Mouse (Mus musculus) liver, embryonic 16.5 days (tissue): ENCODE measurements around the gene Lactb. TPM values are rescaled to one million over a fixed set of nuclear protein-coding genes. Genes with fewer than 3 reads are reported as not detected.

Experiments
- ATAC-seq: fragments of 200-750 bp; cut with Nextera tagmentation; 2 replicates; pipeline ENCODE4 v1.8.0; 2017; ENCODE audit warnings: low read depth, mild to moderate bottlenecking, moderate number of reproducible peaks, moderate library complexity
- H3K27ac ChIP-seq: fragments of 300-500 bp; sonication (generic); 2 replicates; pipeline ENCODE4 v1.5.1; 2014; ENCODE audit warnings: mild to moderate bottlenecking, low read length
- H3K27me3 ChIP-seq: fragments of 300-500 bp; sonication (generic); 2 replicates; pipeline ENCODE4 v1.6.1; 2014; ENCODE audit warnings: low read depth, low read length, mixed read lengths; ENCODE audit not compliant: control insufficient read depth, insufficient read depth
- H3K36me3 ChIP-seq: fragments of 300-500 bp; sonication (generic); 2 replicates; pipeline ENCODE4 v1.6.1; 2014; ENCODE audit warnings: mild to moderate bottlenecking; ENCODE audit not compliant: control insufficient read depth, insufficient read depth
- H3K4me1 ChIP-seq: fragments of 300-500 bp; sonication (generic); 2 replicates; pipeline ENCODE4 v1.6.1; 2014; ENCODE audit warnings: low read depth, low read length, mixed read lengths; ENCODE audit not compliant: control insufficient read depth
- H3K4me2 ChIP-seq: fragments of 300-500 bp; sonication (generic); 2 replicates; pipeline ENCODE4 v1.6.1; 2014; ENCODE audit warnings: low read depth, low read length, mixed read lengths
- H3K4me3 ChIP-seq: fragments of 300-500 bp; sonication (generic); 2 replicates; pipeline ENCODE4 v1.5.1; 2014; ENCODE audit warnings: low read depth, mild to moderate bottlenecking, low read length
- H3K9ac ChIP-seq: fragments of 300-500 bp; sonication (generic); 2 replicates; pipeline ENCODE4 v1.6.1; 2014; ENCODE audit warnings: low read depth, low read length
- H3K9me3 ChIP-seq: fragments of 300-500 bp; sonication (generic); replicated peaks from 2 replicates; pipeline ENCODE4 v1.6.1; 2016; ENCODE audit warnings: low read length; ENCODE audit not compliant: control insufficient read depth
- WGBS: fragments of 180-500 bp; shearing (Covaris S2); extraction: QIAGEN DNeasy Blood & Tissue Kit; methylation state at CpG from one replicate; pipeline ENCODE4 v1.1.7; 2014; ENCODE audit not compliant: insufficient replicate concordance; 5-methylcytosine and 5-hydroxymethylcytosine counted together
- polyA plus RNA-seq: library from polyadenylated mRNA; unstranded; fragments of >200 nt; fragmentation: Nextera tagmentation; extraction: Ambion mirVana; gene quantifications from 2 replicates; pipeline ENCODE4 v1.2.1, GENCODE M21; 2015

Gene Lactb
- polyA plus RNA-seq, 1 experiment from 2014 or later: 4.4 TPM

DNA sequence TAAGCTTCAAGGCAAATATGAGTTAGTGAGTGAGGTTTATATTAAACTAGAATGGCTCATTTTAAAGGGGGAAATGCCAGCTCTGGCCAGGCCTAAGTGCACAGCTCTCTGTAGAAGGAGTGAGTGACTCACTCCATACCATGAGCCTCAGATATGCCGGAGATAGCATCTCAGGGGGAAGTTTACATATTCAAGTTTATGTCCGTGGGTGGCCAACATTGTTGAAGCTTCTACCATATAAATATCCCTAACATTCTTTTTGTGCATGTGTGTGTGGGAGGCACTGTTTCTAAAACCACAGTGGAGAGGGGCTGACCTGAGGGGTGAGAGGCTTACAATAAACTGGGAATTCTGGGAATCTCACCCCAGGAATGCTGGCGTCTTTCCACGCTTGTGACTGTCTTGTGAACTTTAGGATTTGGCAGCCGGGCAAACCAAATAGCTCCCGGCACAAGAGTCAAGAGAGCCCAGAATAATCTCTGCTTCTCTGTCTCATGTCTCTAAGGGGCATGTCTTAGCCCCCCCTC, 13.7 kb upstream of the Lactb start:
- no peaks in the 10 kb centered on the region for H3K36me3 ChIP-seq
- peak overlapping the region; percentile 48 for H3K9ac ChIP-seq
- no peaks in the 10 kb centered on the region for H3K9me3 ChIP-seq
- H3K4me1 ChIP-seq: peaks cover 44% of the 10 kb centered on the region
- H3K27me3 ChIP-seq: no peaks in the 10 kb centered on the region
- H3K27ac ChIP-seq: peak overlapping the region; percentile 79
- H3K4me3 ChIP-seq: peak overlapping the region; percentile 23
- WGBS: 43% methylated on average over 6 of the region's 6 CpGs
- H3K4me2 ChIP-seq: peak overlapping the region; percentile 52
- 0 out of 2 replicates have a peak, but pooled peaks have one; percentile 35 for ATAC-seq

DNA sequence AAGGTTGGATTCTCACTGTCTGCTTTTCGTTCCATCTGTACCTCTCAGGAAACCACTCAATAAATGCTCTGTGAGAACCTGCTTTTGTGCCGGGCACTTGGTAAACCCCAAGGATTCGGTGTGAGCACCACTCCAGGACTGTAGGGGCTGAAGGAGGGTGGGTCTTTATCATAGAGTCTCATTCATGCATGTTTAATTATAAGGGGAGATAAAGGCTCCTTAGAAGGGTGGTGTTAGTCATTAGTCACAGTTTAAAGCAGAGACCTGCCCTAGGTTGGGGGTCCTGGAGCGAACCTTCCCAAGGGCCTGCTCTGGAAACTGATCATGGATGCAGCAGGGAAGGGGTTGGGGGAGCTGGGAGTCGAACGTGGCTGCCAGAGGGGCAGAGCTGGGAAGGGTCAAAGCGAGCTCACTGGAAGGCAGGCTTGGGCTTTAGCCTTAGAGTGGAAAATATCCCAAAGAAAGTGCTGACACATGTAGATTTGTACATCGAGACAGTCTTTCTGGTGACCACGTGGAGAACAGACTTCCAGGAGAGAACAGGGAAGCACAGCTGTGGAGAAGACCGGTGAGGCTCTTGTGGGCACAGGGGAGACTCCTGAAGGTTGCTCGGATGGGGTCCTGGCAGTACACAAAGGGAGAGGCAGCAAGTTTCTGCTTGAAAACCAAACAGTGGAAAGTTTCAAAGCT, 13.1 kb upstream of the Lactb start:
- H3K9ac ChIP-seq: peak overlapping the region; percentile 48
- 39% methylated on average over 11 of the region's 11 CpGs for WGBS
- peaks cover 44% of the 10 kb centered on the region for H3K4me1 ChIP-seq
- ATAC-seq: peak; percentile 89
- H3K27ac ChIP-seq: peak overlapping the region; percentile 79
- H3K36me3 ChIP-seq: no peaks in the 10 kb centered on the region
- no peaks in the 10 kb centered on the region for H3K27me3 ChIP-seq
- peak overlapping the region; percentile 23 for H3K4me3 ChIP-seq
- peak overlapping the region; percentile 52 for H3K4me2 ChIP-seq
- no peaks in the 10 kb centered on the region for H3K9me3 ChIP-seq

- Histone ChIP-seq H3K36me3 (no peaks in the 10 kb centered on the region), H3K4me1 (peaks cover 34% of the 10 kb centered on the region), H3K4me3 (no peak overlapping the region), H3K27ac (no peak overlapping the region), H3K9me3 (no peaks in the 10 kb centered on the region), H3K4me2 (no peak overlapping the region), H3K9ac (no peak overlapping the region), H3K27me3 (no peaks in the 10 kb centered on the region)
- WGBS: 48% methylated on average over 7 of the region's 7 CpGs
- no peak for ATAC-seq
Measured at GRCm38 (mm10) chr9:66985377-66985776, 10.1 kb upstream of the Lactb start.

DNA sequence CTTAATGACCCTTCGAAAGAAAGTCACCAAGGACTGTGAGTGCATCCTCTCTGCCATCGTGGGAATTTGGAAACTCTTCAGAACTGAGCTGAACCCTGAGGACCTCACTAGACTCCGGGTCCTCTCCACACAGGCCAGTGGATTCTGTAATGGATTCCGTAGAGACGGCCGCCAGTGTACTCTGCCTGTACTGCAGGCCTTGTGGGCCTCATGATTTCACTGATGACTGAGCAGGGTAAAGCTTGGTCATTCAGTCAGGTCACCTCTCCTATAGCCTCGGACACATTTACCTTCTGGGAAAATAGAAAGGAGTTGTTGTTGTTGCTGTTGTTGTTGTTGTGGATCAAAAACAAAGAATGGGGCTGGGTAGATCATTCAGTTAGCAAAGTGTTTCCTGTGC, 6.8 kb upstream of the Lactb start:
- Histone ChIP-seq H3K27me3 (no peaks in the 10 kb centered on the region), H3K36me3 (no peaks in the 10 kb centered on the region), H3K9me3 (no peaks in the 10 kb centered on the region), H3K9ac (no peak overlapping the region), H3K27ac (no peak overlapping the region), H3K4me3 (no peak overlapping the region), H3K4me2 (no peak overlapping the region), H3K4me1 (peaks cover 5% of the 10 kb centered on the region)
- no peak for ATAC-seq
- WGBS: 77% methylated on average over 7 of the region's 7 CpGs

GRCm38 (mm10) chr9:66980458-66980857, 5.2 kb upstream of the Lactb start:
- no peak overlapping the region for H3K27ac ChIP-seq
- no peaks in the 10 kb centered on the region for H3K9me3 ChIP-seq
- H3K9ac ChIP-seq: no peak overlapping the region
- no peaks in the 10 kb centered on the region for H3K36me3 ChIP-seq
- H3K27me3 ChIP-seq: no peaks in the 10 kb centered on the region
- no peak overlapping the region for H3K4me3 ChIP-seq
- peaks cover 5% of the 10 kb centered on the region for H3K4me1 ChIP-seq
- no peak overlapping the region for H3K4me2 ChIP-seq
- ATAC-seq: peak; percentile 48; the same call in 1 of the 2 replicates
- 6% methylated on average over 5 of the region's 5 CpGs for WGBS

DNA sequence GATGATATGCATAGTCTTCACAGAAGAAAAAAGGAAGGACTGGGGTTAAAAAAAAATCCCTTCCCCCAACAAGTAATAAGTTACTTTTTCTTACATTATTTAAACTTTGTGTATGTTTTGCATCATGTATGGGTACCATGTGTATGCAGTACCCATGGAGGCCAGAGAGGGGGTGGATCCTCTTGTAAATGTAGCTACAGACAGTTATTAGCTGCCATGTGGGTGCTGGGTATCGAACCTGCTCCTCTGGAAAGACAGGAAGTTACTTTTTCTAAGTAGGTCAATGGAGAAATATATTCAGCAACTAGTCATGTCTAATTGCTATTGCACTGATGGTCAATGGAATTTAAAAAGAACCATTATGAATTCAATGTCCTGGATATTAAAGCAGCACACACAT, 3.2 kb upstream of the Lactb start:
- H3K9ac ChIP-seq: no peak overlapping the region
- no peak overlapping the region for H3K4me2 ChIP-seq
- no peak overlapping the region for H3K4me3 ChIP-seq
- no peaks in the 10 kb centered on the region for H3K36me3 ChIP-seq
- no peaks in the 10 kb centered on the region for H3K9me3 ChIP-seq
- no peak overlapping the region for H3K27ac ChIP-seq
- 54% methylated on average over 1 of the region's 1 CpGs for WGBS
- H3K27me3 ChIP-seq: no peaks in the 10 kb centered on the region
- peaks cover 8% of the 10 kb centered on the region for H3K4me1 ChIP-seq
- no peak for ATAC-seq

DNA sequence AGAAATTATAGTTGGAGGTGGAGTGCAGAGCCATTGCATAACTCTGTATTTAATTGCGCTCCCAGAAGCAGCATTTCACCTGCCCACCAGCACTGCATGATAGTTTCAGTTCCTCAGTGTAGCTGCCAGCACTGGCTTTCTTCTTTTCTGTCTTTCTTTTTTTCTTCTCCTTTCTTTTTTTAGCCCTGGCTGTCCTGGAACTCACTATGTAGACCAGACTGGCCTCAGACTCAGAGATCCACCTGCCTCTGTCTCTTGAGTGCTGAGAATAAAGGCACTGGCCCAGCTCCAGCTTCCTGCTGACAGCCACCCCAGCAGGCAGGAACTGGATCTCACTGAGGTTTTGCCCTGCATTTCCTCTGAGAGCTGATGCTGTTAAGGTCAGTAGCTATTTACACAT, 2.7 kb upstream of the Lactb start:
- no peak overlapping the region for H3K9ac ChIP-seq
- H3K4me1 ChIP-seq: peaks cover 8% of the 10 kb centered on the region
- no peaks in the 10 kb centered on the region for H3K27me3 ChIP-seq
- no peak for ATAC-seq
- H3K27ac ChIP-seq: no peak overlapping the region
- no peaks in the 10 kb centered on the region for H3K36me3 ChIP-seq
- WGBS: 57% methylated on average over 1 of the region's 1 CpGs
- no peaks in the 10 kb centered on the region for H3K9me3 ChIP-seq
- H3K4me3 ChIP-seq: no peak overlapping the region
- H3K4me2 ChIP-seq: no peak overlapping the region

GRCm38 (mm10) chr9:66977121-66977520, 1.8 kb upstream of the Lactb start:
- no peaks in the 10 kb centered on the region for H3K9me3 ChIP-seq
- no peaks in the 10 kb centered on the region for H3K36me3 ChIP-seq
- WGBS: 67% methylated on average over 5 of the region's 5 CpGs
- H3K4me2 ChIP-seq: no peak overlapping the region
- H3K27ac ChIP-seq: no peak overlapping the region
- H3K4me3 ChIP-seq: no peak overlapping the region
- peaks cover 8% of the 10 kb centered on the region for H3K4me1 ChIP-seq
- no peak overlapping the region for H3K9ac ChIP-seq
- ATAC-seq: no peak
- no peaks in the 10 kb centered on the region for H3K27me3 ChIP-seq

DNA sequence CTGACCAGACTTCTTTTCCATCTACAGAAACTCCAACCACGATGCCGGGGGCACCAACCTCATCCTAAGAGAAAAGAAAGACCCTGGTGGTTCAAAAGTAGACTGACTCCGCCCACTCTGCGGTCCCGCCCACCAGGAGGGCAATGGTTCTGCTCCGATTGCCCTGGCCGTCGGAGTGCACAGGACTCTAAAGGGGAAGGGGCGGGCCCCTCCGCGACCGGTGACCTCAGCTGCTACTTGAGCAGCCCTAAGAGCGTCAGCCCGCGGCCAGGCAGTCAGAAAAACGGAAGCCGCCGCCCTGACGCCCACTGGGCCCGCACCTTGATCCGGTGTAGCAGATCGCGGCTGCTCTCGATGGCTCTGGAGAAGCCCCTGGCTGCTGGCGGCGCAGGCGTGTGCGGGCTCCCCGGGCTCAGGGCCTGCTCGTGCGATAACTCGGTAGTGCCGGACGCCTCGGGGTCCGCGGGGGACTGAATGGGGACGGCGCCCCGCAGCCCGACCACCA, 511 bp downstream of the Lactb start:
- peak overlapping the region; percentile 81 for H3K9ac ChIP-seq
- peak overlapping the region; percentile 100 for H3K4me2 ChIP-seq
- peak overlapping the region; percentile 90 for H3K4me3 ChIP-seq
- H3K36me3 ChIP-seq: 0 out of 2 replicates have a peak, but pooled peaks cover 2% of the 10 kb centered on the region
- H3K27ac ChIP-seq: peak overlapping the region; percentile 89
- 0% methylated on average over 41 of the region's 41 CpGs for WGBS
- peaks cover 6% of the 10 kb centered on the region for H3K4me1 ChIP-seq
- peak; percentile 82 for ATAC-seq
- H3K9me3 ChIP-seq: no peaks in the 10 kb centered on the region
- no peaks in the 10 kb centered on the region for H3K27me3 ChIP-seq
